Mouse (Mus musculus): ENCODE results near the gene Olfr1102.

The Olfr1102 gene

DNA sequence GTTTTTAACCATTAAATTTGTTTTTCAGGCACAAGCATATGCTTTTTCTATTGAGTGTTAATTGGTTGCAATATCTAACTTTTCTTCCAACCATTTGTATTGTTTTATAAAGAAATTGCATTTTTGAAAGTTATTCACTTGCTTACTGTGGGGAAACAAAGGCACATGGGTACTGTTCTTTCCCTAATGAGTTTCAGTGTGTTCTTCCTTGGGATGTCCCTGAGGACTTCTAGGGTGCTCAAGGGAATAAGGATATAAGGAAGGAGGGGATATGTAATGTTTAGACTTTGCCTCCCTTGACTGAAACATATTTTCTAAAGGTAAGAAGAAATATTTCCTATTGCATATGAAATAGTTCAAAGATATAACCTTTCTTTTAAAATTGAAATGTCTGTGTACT is at the start of gene Olfr1102:
Gene Olfr1102 (plus strand): TSS at position 301 of the 400 bp plus-strand sequence.
- ATAC-seq (ENCODE audit: insufficient number of reproducible peaks, low FRiP score, low TSS enrichment) = no peak

- no peak for ATAC-seq (ENCODE audit: insufficient number of reproducible peaks, low FRiP score, low TSS enrichment)
Observed at GRCm38 (mm10) chr2:86960593-86960992, 37.6 kb upstream of the Olfr1102 start, which contains the start of gene Olfr1099. Gene Olfr1099 (minus strand): TSS chr2:86960693.

DNA sequence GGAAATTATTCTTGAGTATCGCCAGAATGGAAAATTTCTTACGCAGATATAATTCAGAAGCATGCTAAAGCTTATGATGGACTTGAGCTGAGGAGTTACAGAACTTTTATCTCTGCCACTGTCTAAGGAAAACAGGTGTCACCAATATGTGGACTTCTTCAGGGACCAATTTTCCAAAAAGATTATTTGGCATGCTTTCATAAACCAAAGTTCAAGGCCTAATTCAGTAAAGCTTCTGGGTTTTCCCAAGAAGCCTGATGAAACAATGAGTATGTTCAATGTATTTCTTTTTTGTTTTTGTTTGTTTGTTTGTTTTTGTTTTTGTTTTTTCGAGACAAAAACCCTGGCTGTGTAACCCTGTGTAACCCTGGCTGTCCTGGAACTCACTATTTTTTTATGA is 18.3 kb upstream of the Olfr1102 start, which contains the start of gene Olfr1100:
Gene Olfr1100 (minus strand): TSS at position 101 of the 400 bp plus-strand sequence.
- ATAC-seq (ENCODE audit: insufficient number of reproducible peaks, low FRiP score, low TSS enrichment) = no peak

DNA sequence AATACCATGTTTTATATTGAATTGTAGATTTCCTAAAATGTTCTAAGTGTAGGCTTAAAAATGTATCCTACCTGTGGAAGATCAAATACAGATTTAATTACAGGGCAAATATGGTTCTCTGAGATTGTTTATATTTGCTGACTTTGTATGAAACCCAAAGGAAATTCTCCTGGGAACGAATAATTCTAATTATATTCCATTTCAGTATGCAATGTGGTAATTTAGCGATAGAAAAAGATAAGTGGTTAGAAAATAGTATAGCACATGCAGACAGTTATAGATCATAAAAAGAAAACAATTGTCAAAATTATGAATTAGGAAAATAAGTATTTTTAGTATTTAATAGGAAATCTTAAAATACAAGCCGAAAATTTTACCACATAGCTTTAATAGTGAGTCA is 7.1 kb upstream of the Olfr1102 start, which contains the start of gene Olfr1101:
Gene Olfr1101 (minus strand): TSS at position 101 of the 400 bp plus-strand sequence.
- ATAC-seq (ENCODE audit: insufficient number of reproducible peaks, low FRiP score, low TSS enrichment) = no peak

DNA sequence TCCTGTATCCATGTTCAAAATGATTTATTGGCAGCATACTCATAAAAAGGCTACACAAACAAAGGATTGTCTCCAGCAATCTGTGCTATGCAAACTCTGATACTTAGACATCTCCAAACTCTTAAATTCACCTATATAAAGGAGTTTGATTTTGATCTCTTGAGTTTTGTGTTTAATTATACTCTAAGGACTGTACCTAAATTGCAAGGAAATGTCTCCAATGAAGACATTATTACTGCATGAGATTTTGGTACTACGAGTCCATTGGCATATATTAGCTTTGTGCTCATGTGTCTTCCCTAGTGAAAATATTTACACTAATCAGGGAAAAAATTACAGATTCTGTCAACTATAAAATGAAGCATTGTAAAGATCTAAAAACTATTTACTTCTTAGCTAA is 28.8 kb downstream of the Olfr1102 start, which contains the start of gene Olfr1104:
Gene Olfr1104 (minus strand): TSS at position 101 of the 400 bp plus-strand sequence.
- ATAC-seq (ENCODE audit: insufficient number of reproducible peaks, low FRiP score, low TSS enrichment) = no peak

- ATAC-seq (ENCODE audit: insufficient number of reproducible peaks, low FRiP score, low TSS enrichment) = no peak
Observed at GRCm38 (mm10) chr2:87036431-87036830, 38.2 kb downstream of the Olfr1102 start, which contains the start of gene Olfr1105. Gene Olfr1105 (minus strand): TSS chr2:87036531.

GRCm38 (mm10) chr2:87052173-87052572 is 54.0 kb downstream of the Olfr1102 start, which contains the start of gene Olfr1106:
Gene Olfr1106 (minus strand): TSS chr2:87052273.
- ATAC-seq (ENCODE audit: insufficient number of reproducible peaks, low FRiP score, low TSS enrichment) = no peak

All from cerebellum, adult (tissue).